Mouse (Mus musculus) cerebellum, adult 2 months (tissue): ENCODE measurements at regions not wholly inside any gene's neighbourhood (a gene's known extent, or its start where the extent isn't known, plus 50 kb on each side); places are given as distances from the start of the nearest gene placed in this dataset.

Experiments
- CTCF ChIP-seq: fragments of 200-500 bp; IDR thresholded peaks from 2 replicates; pipeline ENCODE4 v1.5.1; 2011; ENCODE audit warnings: low read depth, mild to moderate bottlenecking, control low read depth, low read length, moderate library complexity, borderline replicate concordance; ENCODE audit not compliant: insufficient read depth
- POLR2A ChIP-seq: fragments of 200-500 bp; IDR thresholded peaks from 2 replicates; pipeline ENCODE4 v1.6.1; 2011; ENCODE audit warnings: low read length, control low read depth, borderline replicate concordance; ENCODE audit not compliant: insufficient read depth

DNA sequence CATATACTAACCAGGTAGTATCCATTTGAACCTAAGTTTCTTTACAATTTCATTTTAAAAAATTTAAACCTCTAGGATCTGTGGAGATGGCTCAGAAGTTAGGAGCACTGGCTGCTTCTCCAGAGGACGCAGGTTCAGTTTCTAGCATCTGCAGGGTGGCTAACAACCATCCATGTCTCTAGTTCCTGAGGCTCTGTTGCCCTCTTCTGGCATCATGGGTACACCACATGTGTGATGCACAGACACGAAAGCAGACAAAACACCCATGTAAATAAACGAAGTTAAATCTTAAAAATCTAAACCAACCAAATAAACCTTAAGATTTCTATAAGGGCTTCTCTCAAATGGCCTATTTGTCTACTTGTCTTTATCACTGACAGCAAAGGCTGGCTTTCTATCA, 157.6 kb upstream of the Nr5a2 start:
- TF ChIP-seq CTCF (no peak), POLR2A (no peak)
